Mouse (Mus musculus) myocyte (in vitro differentiated cells): ENCODE measurements around the gene Snapc3. TPM values are rescaled to one million over a fixed set of nuclear protein-coding genes. Genes with fewer than 3 reads are reported as not detected.

ENCODE experiments used
- H3K27me3 ChIP-seq: one replicate; pipeline ENCODE4 v1.6.1; 2011; ENCODE audit not compliant: control insufficient read depth, insufficient read depth, insufficient read length
- H3K36me3 ChIP-seq: one replicate; pipeline ENCODE4 v1.6.1; 2011; ENCODE audit not compliant: control insufficient read depth, insufficient read depth
- H3K4me2 ChIP-seq: one replicate; pipeline ENCODE4 v1.6.1; 2011; ENCODE audit warnings: low read depth, control low read depth
- H3K4me3 ChIP-seq: one replicate; pipeline ENCODE4 v1.5.1; 2011; ENCODE audit warnings: mild to moderate bottlenecking, control low read depth, moderate library complexity
- H3K79me2 ChIP-seq: one replicate; pipeline ENCODE4 v1.6.1; 2011; ENCODE audit not compliant: control insufficient read depth, insufficient read depth
- H3ac ChIP-seq: one replicate; pipeline ENCODE4 v1.6.1; 2011; ENCODE audit not compliant: control insufficient read depth, insufficient read length
- CEBPB ChIP-seq: IDR thresholded peaks from 2 replicates; pipeline ENCODE4 v1.6.1; 2011; ENCODE audit warnings: mild to moderate bottlenecking, moderate library complexity; ENCODE audit not compliant: poor library complexity, insufficient read depth, severe bottlenecking
- E2F4 ChIP-seq: IDR thresholded peaks from one replicate; pipeline ENCODE4 v1.6.1; 2011; ENCODE audit warnings: mild to moderate bottlenecking, control low read depth, moderate library complexity; ENCODE audit not compliant: insufficient read depth
- MAX ChIP-seq: IDR thresholded peaks from one replicate; pipeline ENCODE4 v1.6.1; 2011; ENCODE audit warnings: low read depth, mild to moderate bottlenecking, control low read depth
- MYOD1 ChIP-seq, 3 experiments: IDR thresholded peaks; one replicate each; pipeline ENCODE4 v1.6.1; 2011; ENCODE audit warnings: control low read depth in 2 of 3, low read depth in 2 of 3, mild to moderate bottlenecking in 2 of 3, moderate library complexity in 1 of 3; ENCODE audit not compliant: insufficient read length in 2 of 3, control insufficient read depth in 1 of 3
- MYOG ChIP-seq, 3 experiments: IDR thresholded peaks; one replicate each; pipeline ENCODE4 v1.6.1; 2011; ENCODE audit warnings: control low read depth in 2 of 3, low read depth in 2 of 3, mild to moderate bottlenecking in 2 of 3; ENCODE audit not compliant: insufficient read length in 2 of 3, control insufficient read depth in 1 of 3, insufficient read depth in 1 of 3
- POLR2A ChIP-seq: IDR thresholded peaks from one replicate; pipeline ENCODE4 v1.6.1; 2011; ENCODE audit warnings: low read depth, mild to moderate bottlenecking, control low read depth, moderate library complexity; ENCODE audit not compliant: insufficient read length
- POLR2AphosphoS2 ChIP-seq: IDR thresholded peaks from one replicate; pipeline ENCODE4 v1.6.1; 2011; ENCODE audit warnings: low read depth, control low read depth; ENCODE audit not compliant: insufficient read length
- REST ChIP-seq: IDR thresholded peaks from one replicate; pipeline ENCODE4 v1.6.1; 2011; ENCODE audit warnings: mild to moderate bottlenecking, control low read depth, moderate library complexity; ENCODE audit not compliant: insufficient read depth, insufficient read length
- SRF ChIP-seq: IDR thresholded peaks from one replicate; pipeline ENCODE4 v1.6.1; 2011; ENCODE audit warnings: low read depth; ENCODE audit not compliant: control insufficient read depth, insufficient read length
- TCF12 ChIP-seq: IDR thresholded peaks from one replicate; pipeline ENCODE4 v1.6.1; 2011; ENCODE audit warnings: mild to moderate bottlenecking, control low read depth; ENCODE audit not compliant: poor library complexity, insufficient read depth, severe bottlenecking
- TCF3 ChIP-seq: IDR thresholded peaks from one replicate; pipeline ENCODE4 v1.6.1; 2011; ENCODE audit warnings: low read depth, control low read depth; ENCODE audit not compliant: insufficient read length
- USF1 ChIP-seq: IDR thresholded peaks from one replicate; pipeline ENCODE4 v1.6.1; 2011; ENCODE audit warnings: low read depth, mild to moderate bottlenecking, control low read depth, moderate library complexity
- polyA plus RNA-seq: library from polyadenylated mRNA; unstranded; fragments of >200 nt; fragmentation: generic; extraction: Trizol; gene quantifications from one replicate; pipeline ENCODE4 v1.2.1, GENCODE M21; 2012; ENCODE audit warnings: missing spikeins

The Snapc3 gene
- polyA plus RNA-seq, 1 experiment = 18.4 TPM

- H3K4me3 ChIP-seq = no peak overlapping the region
- H3K27me3 ChIP-seq = no peaks in the 10 kb centered on the region
- no peaks in the 10 kb centered on the region for H3K36me3 ChIP-seq
- H3K4me2 ChIP-seq = no peak overlapping the region
- H3ac ChIP-seq = no peak overlapping the region
- TF ChIP-seq MYOG (IDR thresholded peaks at IDR 0.05; ENCODE audit: control insufficient read depth in 1 of 3, insufficient read depth in 1 of 3, insufficient read length in 2 of 3, low read depth in 2 of 3) (no peak), REST (no peak), E2F4 (no peak), POLR2AphosphoS2 (no peak), CEBPB (no peak), MYOD1 (IDR thresholded peaks at IDR 0.05; ENCODE audit: control insufficient read depth in 1 of 3, insufficient read length in 2 of 3, low read depth in 2 of 3) (no peak), SRF (no peak), MAX (no peak), TCF3 (no peak), TCF12 (no peak), POLR2A (no peak), USF1 (no peak)
- no peaks in the 10 kb centered on the region for H3K79me2 ChIP-seq
Measured at GRCm38 (mm10) chr4:83500154-83501036, 82.9 kb downstream of the Snapc3 start.

GRCm38 (mm10) chr4:83501037-83501430 lies 83.5 kb downstream of the Snapc3 start:
- no peaks in the 10 kb centered on the region for H3K27me3 ChIP-seq
- no peaks in the 10 kb centered on the region for H3K36me3 ChIP-seq
- TF ChIP-seq REST = no peak
- TF ChIP-seq CEBPB = no peak
- no peak for TF ChIP-seq MYOD1 (IDR thresholded peaks at IDR 0.05; ENCODE audit: control insufficient read depth in 1 of 3, insufficient read length in 2 of 3, low read depth in 2 of 3)
- no peak for TF ChIP-seq POLR2A
- TF ChIP-seq E2F4 = no peak
- no peak for TF ChIP-seq MYOG (IDR thresholded peaks at IDR 0.05; ENCODE audit: control insufficient read depth in 1 of 3, insufficient read depth in 1 of 3, insufficient read length in 2 of 3, low read depth in 2 of 3)
- no peak for TF ChIP-seq SRF
- TF ChIP-seq POLR2AphosphoS2 = no peak
- no peak for TF ChIP-seq MAX
- TF ChIP-seq USF1 = no peak
- no peak overlapping the region for H3ac ChIP-seq
- no peak overlapping the region for H3K4me2 ChIP-seq
- no peaks in the 10 kb centered on the region for H3K79me2 ChIP-seq
- H3K4me3 ChIP-seq = no peak overlapping the region

GRCm38 (mm10) chr4:83509600-83509999 lies 92.1 kb downstream of the Snapc3 start:
- Histone ChIP-seq H3K4me3 (no peak overlapping the region), H3K36me3 (no peaks in the 10 kb centered on the region), H3K27me3 (no peaks in the 10 kb centered on the region), H3ac (no peak overlapping the region), H3K4me2 (no peak overlapping the region), H3K79me2 (no peaks in the 10 kb centered on the region)
- no peak for TF ChIP-seq USF1
- no peak for TF ChIP-seq MAX
- TF ChIP-seq REST = no peak
- no peak for TF ChIP-seq E2F4
- no peak for TF ChIP-seq TCF3
- TF ChIP-seq SRF = no peak

- no peak overlapping the region for H3ac ChIP-seq
- H3K79me2 ChIP-seq = no peaks in the 10 kb centered on the region
- TF ChIP-seq E2F4 (no peak), MYOG (IDR thresholded peaks at IDR 0.05; ENCODE audit: control insufficient read depth in 1 of 3, insufficient read depth in 1 of 3, insufficient read length in 2 of 3, low read depth in 2 of 3) (no peak), TCF3 (no peak), SRF (no peak), USF1 (no peak), CEBPB (no peak), POLR2A (no peak), REST (no peak)
- H3K36me3 ChIP-seq = no peaks in the 10 kb centered on the region
- H3K4me3 ChIP-seq = no peak overlapping the region
- no peaks in the 10 kb centered on the region for H3K27me3 ChIP-seq
- H3K4me2 ChIP-seq = no peak overlapping the region
Measured at GRCm38 (mm10) chr4:83511083-83511482, 93.6 kb downstream of the Snapc3 start.

GRCm38 (mm10) chr4:83512217-83512616 lies 94.7 kb downstream of the Snapc3 start:
- Histone ChIP-seq H3K79me2 (no peaks in the 10 kb centered on the region), H3K36me3 (no peaks in the 10 kb centered on the region), H3ac (no peak overlapping the region), H3K27me3 (no peaks in the 10 kb centered on the region), H3K4me2 (peak overlapping the region; percentile 44), H3K4me3 (no peak overlapping the region)
- TF ChIP-seq POLR2AphosphoS2 = no peak
